In the genomic region with DNA sequence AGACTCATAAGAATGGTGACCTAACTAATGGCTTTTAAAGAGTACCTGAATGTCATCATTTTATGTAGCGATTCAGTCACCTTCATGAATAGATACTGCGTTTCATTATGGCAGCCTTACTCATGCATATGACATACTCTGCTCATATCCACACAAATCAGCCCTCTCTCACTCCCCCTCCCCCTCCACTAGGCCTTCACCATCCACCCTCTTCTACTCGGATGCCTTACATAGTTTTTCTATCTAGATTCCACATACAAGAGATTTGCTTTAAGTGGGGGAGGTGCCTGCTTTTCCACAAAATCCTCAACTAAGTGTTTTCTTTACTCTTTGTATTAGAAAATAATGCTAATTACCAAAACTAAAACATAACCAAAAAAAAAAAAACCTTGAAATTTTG, we compare ENCODE assay signal across 24 mouse cellular contexts.
DNase-seq lines count a peak whose midpoint lies in the region; ATAC-seq and TF ChIP-seq lines count a peak whose summit lies in the region.
"Had no signal": no experiment of that assay in that cellular context is flagged by ENCODE, and none has a peak within 500 bp of the region (broad histone marks: within the 10 kb centered on the region; RNA-seq: fewer than 3 reads in every experiment).

No protein-coding gene starts in this region.

- H3K4me1 ChIP-seq in lung, postnatal 0 days (ENCODE audit: insufficient read depth, low read depth, low read length): no peaks in the 10 kb centered on the region
- no peaks in the 10 kb centered on the region for H3K4me1 ChIP-seq in lung, adult 2 months (ENCODE audit: control insufficient read depth, insufficient read depth, low read length)
- no peaks in the 10 kb centered on the region for H3K4me1 ChIP-seq in hindbrain, embryonic 13.5 days (replicated peaks)
- H3K4me1 ChIP-seq: embryonic facial prominence, embryonic 13.5 days; embryonic facial prominence, embryonic 15.5 days; forebrain, embryonic 10.5 days; forebrain, embryonic 12.5 days had no signal

- no peak overlapping the region for H3K9ac ChIP-seq in lung, postnatal 0 days (replicated peaks; ENCODE audit: low read depth)
- no peak overlapping the region for H3K9ac ChIP-seq in hindbrain, embryonic 13.5 days
- H3K9ac ChIP-seq: embryonic facial prominence, embryonic 13.5 days; embryonic facial prominence, embryonic 15.5 days; forebrain, embryonic 12.5 days had no signal

- H3K9me3 ChIP-seq in lung, postnatal 0 days (ENCODE audit: low read length): no peaks in the 10 kb centered on the region
- no peaks in the 10 kb centered on the region for H3K9me3 ChIP-seq in hindbrain, embryonic 13.5 days
- H3K9me3 ChIP-seq: embryonic facial prominence, embryonic 13.5 days; embryonic facial prominence, embryonic 15.5 days; forebrain, embryonic 10.5 days; forebrain, embryonic 12.5 days had no signal

- no peak overlapping the region for H3K4me3 ChIP-seq in lung, postnatal 0 days (ENCODE audit: low read depth, low read length)
- no peak overlapping the region for H3K4me3 ChIP-seq in lung, adult 2 months (replicated peaks; ENCODE audit: extremely low read depth, low read depth, low read length)
- no peak overlapping the region for H3K4me3 ChIP-seq in hindbrain, embryonic 13.5 days
- H3K4me3 ChIP-seq: embryonic facial prominence, embryonic 13.5 days; embryonic facial prominence, embryonic 15.5 days; erythroblast, embryonic 14.5 days; forebrain, embryonic 10.5 days; forebrain, embryonic 12.5 days had no signal

- 41% methylated on average over 3 of the region's 3 CpGs for WGBS in lung, postnatal 0 days
- WGBS in lung, adult 2 months: 55% methylated on average over 3 of the region's 3 CpGs
- WGBS in hindbrain, embryonic 13.5 days: 78% methylated on average over 3 of the region's 3 CpGs

- no peak overlapping the region for H3K27ac ChIP-seq in lung, postnatal 0 days (ENCODE audit: low read length)
- no peak overlapping the region for H3K27ac ChIP-seq in hindbrain, embryonic 13.5 days
- H3K27ac ChIP-seq: embryonic facial prominence, embryonic 13.5 days; embryonic facial prominence, embryonic 15.5 days; forebrain, embryonic 10.5 days; forebrain, embryonic 12.5 days had no signal

- TF ChIP-seq POLR2A in lung, adult 2 months (IDR thresholded peaks at IDR 0.05; ENCODE audit: borderline replicate concordance, extremely low read depth, low read depth, low read length): no peak

- TF ChIP-seq CTCF in lung, postnatal 0 days (IDR thresholded peaks at IDR 0.05): no peak
- no peak for TF ChIP-seq CTCF in lung, adult 2 months (IDR thresholded peaks at IDR 0.05; ENCODE audit: insufficient read depth, low read length)

- no peaks in the 10 kb centered on the region for H3K27me3 ChIP-seq in lung, postnatal 0 days (replicated peaks; ENCODE audit: insufficient read depth, low read length)
- H3K27me3 ChIP-seq in hindbrain, embryonic 13.5 days: no peaks in the 10 kb centered on the region
- H3K27me3 ChIP-seq: embryonic facial prominence, embryonic 13.5 days; embryonic facial prominence, embryonic 15.5 days; forebrain, embryonic 12.5 days had no signal

- peak; percentile 66 for ATAC-seq in lung, postnatal 0 days
- ATAC-seq in hindbrain, embryonic 13.5 days (ENCODE audit: low FRiP score): no peak
- ATAC-seq: forebrain, embryonic 14.5 days had no signal

- H3K36me3 ChIP-seq in lung, postnatal 0 days (ENCODE audit: insufficient read depth, low read length): peaks cover 27% of the 10 kb centered on the region; the same call in 1 of the 2 replicates
- peaks cover 48% of the 10 kb centered on the region for H3K36me3 ChIP-seq in hindbrain, embryonic 13.5 days

- H3K4me2 ChIP-seq in lung, postnatal 0 days (replicated peaks; ENCODE audit: low read depth, low read length): no peak overlapping the region
- no peak overlapping the region for H3K4me2 ChIP-seq in hindbrain, embryonic 13.5 days
- H3K4me2 ChIP-seq: embryonic facial prominence, embryonic 13.5 days; embryonic facial prominence, embryonic 15.5 days; forebrain, embryonic 12.5 days had no signal

- TF ChIP-seq EP300 in lung, postnatal 0 days (IDR thresholded peaks at IDR 0.05): peak; percentile 75

- DNase-seq in lung, adult 18-20 months: peak; percentile 30 to 35
- DNase-seq in lung, postnatal 14 days: no peak
- DNase-seq in lung, postnatal 0 days (ENCODE audit: low spot score): peak; percentile 48
- DNase-seq in lung, adult 2 months: no peak
- peak; percentile 39 for DNase-seq in lung, postnatal 25 days (ENCODE audit: low spot score)
- peak; percentile 12 for DNase-seq in yolk sac, embryonic 10.5 days (ENCODE audit: low spot score)
- DNase-seq in kidney, postnatal 25 days: no peak
- DNase-seq: adrenal gland, adult 2 months; adrenal gland, postnatal 10 days; adrenal gland, postnatal 25 days; cerebellum, adult 11 months; cerebellum, adult 18-20 months; cerebellum, adult 8-10 months; cerebellum, adult 9-11 months; cerebellum, postnatal 14 days; cerebellum, postnatal 36 days; embryo, embryonic 11 days had no signal

Comparison
In these comparisons a context has a peak if more than half of its experiments do, and no peak if none do; other contexts are left out.
1. DNase-seq: peak in lung, adult 18-20 months (2 of 2), lung, postnatal 0 days (single experiment), lung, postnatal 25 days (single experiment) and yolk sac, embryonic 10.5 days (single experiment); none in lung, postnatal 14 days (single experiment), lung, adult 2 months (single experiment) and kidney, postnatal 25 days (0 of 2).